Mouse (Mus musculus) cortical plate, adult 2 months (tissue): Measurements from ENCODE around the gene Padi4. TPM values are rescaled to one million over a fixed set of nuclear protein-coding genes. Genes with fewer than 3 reads are reported as not detected.

Experiments used
- H3K27ac ChIP-seq: fragments of 200-500 bp; 2 replicates; pipeline ENCODE4 v1.5.1; 2012; ENCODE audit warnings: low read length, control low read depth, inconsistent platforms; ENCODE audit not compliant: insufficient read depth
- H3K4me1 ChIP-seq: fragments of 200-500 bp; 2 replicates; pipeline ENCODE4 v1.6.1; 2011; ENCODE audit warnings: low read length; ENCODE audit not compliant: control insufficient read depth, insufficient read depth
- H3K4me3 ChIP-seq: fragments of 200-500 bp; 2 replicates; pipeline ENCODE4 v1.5.1; 2011; ENCODE audit warnings: mild to moderate bottlenecking, low read length, control low read depth; ENCODE audit not compliant: insufficient read depth
- CTCF ChIP-seq: fragments of 200-500 bp; IDR thresholded peaks from 2 replicates; pipeline ENCODE4 v1.5.1; 2011; ENCODE audit warnings: mild to moderate bottlenecking, control low read depth, low read length; ENCODE audit not compliant: insufficient read depth; ENCODE audit errors: extremely low read depth
- POLR2A ChIP-seq: fragments of 200-500 bp; IDR thresholded peaks from 2 replicates; pipeline ENCODE4 v1.6.1; 2011; ENCODE audit warnings: mild to moderate bottlenecking, low read length, control low read depth; ENCODE audit not compliant: insufficient read depth; ENCODE audit errors: extremely low read depth
- polyA plus RNA-seq: library from polyadenylated mRNA; depleted of rRNA; stranded (reverse); fragments of >200 nt; gene quantifications from 2 replicates; pipeline ENCODE4 v1.2.3, GENCODE M21; 2012

The Padi4 gene
- polyA plus RNA-seq, 1 experiment: 0.31 TPM

DNA sequence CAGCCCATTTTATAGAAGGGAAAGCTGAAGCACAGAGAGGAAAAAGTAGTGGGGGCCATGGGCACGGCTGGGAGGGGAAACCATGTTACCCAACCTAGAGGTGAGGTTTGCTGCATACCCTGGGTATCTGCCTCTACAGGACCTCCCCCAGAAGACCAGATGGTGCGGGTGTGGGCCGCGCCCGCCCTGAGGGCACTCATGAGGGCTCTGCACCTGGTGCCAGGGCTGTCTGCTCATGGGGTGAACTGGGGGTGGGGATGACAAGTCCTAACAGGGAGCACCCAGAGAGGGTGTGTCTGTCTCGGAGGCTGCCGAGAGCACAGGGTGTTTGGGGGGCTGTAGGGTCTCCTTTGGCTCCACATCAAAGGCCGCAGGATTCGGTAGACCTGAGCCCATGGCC, 857 bp upstream of the Padi4 start:
- Histone ChIP-seq H3K4me3 (no peak overlapping the region), H3K27ac (no peak overlapping the region), H3K4me1 (no peaks in the 10 kb centered on the region)
- TF ChIP-seq CTCF: no peak
- TF ChIP-seq POLR2A: no peak

DNA sequence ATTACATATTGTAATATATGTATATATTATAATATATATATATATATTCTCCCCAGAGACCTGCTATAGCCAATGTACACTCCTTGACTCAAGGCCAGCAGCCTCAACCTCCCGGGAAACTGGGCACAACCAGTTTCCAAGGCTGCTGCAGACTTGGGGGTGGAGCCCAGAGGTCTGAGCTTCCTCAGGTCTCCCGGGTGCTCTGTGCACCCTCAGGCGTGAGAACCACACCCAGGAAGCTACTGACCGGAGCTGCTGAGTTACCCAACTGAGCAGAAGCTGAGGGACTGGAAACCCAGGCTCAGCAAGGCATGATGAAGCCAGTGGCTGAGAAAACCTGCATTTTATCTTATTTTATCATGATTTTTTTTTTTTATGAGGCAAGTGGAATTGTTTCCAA, 2.9 kb downstream of the Padi4 start:
- H3K4me1 ChIP-seq: no peaks in the 10 kb centered on the region
- no peak overlapping the region for H3K4me3 ChIP-seq
- no peak overlapping the region for H3K27ac ChIP-seq
- no peak for TF ChIP-seq CTCF
- no peak for TF ChIP-seq POLR2A

DNA sequence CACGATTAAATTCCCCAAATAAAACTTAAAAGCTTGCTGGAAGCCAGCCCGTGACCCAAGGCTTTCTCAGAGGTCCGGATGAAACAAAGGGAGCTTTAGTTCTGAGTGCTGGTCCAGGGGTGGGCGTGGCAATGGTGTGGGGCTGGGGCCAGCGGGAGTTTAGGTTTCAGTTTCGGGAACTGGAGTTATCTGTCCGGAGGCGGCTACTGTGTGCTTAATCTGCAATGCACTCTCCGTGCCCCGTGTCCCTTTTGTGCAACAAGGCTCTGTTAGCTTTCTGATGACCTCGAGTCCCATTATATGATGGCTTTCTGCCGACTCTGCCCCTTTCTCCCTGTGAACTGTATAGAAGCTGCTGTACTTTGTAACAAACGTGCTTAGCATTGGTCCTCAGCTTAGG, 3.6 kb downstream of the Padi4 start:
- TF ChIP-seq POLR2A: no peak
- no peak for TF ChIP-seq CTCF
- Histone ChIP-seq H3K27ac (no peak overlapping the region), H3K4me3 (no peak overlapping the region; the same call in 1 of the 2 replicates), H3K4me1 (no peaks in the 10 kb centered on the region)

DNA sequence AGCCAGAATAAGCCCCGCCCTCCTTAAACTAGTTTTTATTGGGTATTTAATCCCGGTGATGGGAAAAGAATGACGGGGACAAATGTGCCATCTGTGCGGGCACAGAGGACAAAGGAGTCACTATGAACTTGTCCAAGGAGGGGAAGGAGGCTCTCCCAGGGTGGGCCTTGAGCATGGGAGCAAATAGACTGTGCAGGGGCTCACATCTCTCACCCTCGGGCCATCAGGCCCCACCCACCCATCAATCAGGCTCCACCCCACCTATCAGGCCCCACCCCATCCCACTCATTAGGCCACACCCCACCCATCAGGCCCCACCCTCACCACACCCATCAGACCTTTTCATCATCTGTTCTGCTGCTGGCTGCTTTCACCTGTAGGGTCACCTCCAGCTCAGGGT, 5.1 kb downstream of the Padi4 start:
- no peak for TF ChIP-seq POLR2A
- no peak for TF ChIP-seq CTCF
- no peak overlapping the region for H3K4me3 ChIP-seq
- H3K27ac ChIP-seq: no peak overlapping the region
- H3K4me1 ChIP-seq: no peaks in the 10 kb centered on the region

DNA sequence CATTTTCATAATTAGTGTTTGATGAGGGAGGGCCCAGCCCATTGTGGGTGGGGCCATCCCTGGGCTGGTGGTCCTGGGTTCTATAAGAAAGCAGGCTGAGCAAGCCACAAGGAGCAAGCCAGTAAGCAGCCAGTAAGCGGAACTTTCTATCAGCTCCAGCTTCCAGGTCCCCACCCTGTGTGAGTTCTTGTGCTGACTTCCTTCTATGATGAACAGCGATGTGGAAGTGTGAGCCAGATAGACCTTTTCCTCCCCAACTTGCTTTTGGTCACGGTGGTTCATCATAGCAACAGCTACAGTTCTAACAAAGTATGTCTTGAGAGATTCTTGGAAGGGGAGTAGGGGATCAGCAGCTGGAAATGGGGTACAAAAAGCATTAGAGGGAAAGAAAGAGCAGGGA, 8.1 kb downstream of the Padi4 start:
- TF ChIP-seq CTCF: no peak

DNA sequence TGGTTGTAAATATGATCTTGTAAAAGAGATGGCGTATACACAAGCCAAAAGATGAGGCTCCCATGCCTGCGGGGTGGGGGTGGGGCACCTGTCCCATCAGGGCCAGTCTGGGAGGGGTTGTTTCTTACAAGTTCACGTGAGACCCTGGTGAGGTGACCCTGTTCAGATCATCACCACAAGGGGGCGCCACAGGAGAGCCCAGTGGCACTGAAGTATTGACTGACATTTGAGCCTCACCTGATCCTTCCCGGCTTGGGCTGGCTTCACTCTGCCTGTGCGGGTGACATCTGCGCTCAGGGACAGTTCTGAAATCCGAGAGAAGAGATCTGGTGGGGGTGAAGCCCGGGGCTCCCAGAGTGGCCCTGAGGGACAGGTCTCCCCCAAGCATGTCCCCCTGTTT, 10.9 kb downstream of the Padi4 start:
- Histone ChIP-seq H3K4me1 (no peaks in the 10 kb centered on the region), H3K4me3 (no peak overlapping the region), H3K27ac (no peak overlapping the region)
- TF ChIP-seq POLR2A (no peak), CTCF (peak; percentile 39; the same call in 1 of the 2 replicates)

More for the DNA sequence above, 8.1 kb downstream of the Padi4 start:
- Histone ChIP-seq H3K27ac (no peak overlapping the region), H3K4me1 (no peaks in the 10 kb centered on the region), H3K4me3 (no peak overlapping the region)

DNA sequence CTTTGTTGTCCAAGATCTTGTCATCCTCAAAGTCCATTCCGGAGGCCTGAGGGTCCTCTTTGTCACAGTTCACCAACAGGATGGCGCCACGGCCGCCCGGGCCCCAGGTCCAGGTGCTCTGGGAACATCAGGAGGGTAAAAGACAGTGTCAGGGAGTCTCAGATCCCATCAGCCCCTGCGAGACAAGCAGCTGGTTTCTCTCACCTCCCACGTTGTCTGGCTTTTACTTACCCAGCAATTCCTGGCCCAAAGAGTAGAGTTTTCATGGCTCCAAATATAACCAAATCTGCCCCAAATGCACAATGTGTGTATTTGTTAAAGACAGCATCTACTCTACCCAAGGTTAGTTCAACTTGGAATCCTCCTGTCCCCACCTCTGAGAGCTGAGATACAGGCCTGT, 12.4 kb downstream of the Padi4 start:
- Histone ChIP-seq H3K27ac (no peak overlapping the region), H3K4me3 (no peak overlapping the region), H3K4me1 (no peaks in the 10 kb centered on the region)
- TF ChIP-seq CTCF: no peak

DNA sequence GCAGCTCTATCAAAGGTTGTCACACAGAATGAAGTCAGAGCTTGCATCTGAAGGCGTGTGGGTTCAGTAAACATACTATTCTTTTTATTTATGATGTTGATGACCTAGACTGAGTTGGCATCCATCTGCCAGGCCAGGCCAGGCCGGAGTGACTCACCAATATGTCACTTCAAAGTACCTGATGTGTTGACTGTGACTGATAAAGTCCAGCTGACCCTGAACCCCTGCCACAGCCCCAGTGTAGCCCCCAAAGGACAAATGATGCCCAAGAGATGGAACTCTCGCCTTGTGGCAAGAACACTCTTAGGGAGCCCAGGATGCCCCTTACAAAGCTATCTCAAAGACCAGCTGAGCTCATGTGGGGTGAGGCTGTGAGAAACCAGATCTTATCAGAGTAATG, 18.2 kb downstream of the Padi4 start:
- no peak for TF ChIP-seq CTCF
- TF ChIP-seq POLR2A: no peak
- H3K27ac ChIP-seq: no peak overlapping the region
- H3K4me3 ChIP-seq: no peak overlapping the region
- H3K4me1 ChIP-seq: no peaks in the 10 kb centered on the region

DNA sequence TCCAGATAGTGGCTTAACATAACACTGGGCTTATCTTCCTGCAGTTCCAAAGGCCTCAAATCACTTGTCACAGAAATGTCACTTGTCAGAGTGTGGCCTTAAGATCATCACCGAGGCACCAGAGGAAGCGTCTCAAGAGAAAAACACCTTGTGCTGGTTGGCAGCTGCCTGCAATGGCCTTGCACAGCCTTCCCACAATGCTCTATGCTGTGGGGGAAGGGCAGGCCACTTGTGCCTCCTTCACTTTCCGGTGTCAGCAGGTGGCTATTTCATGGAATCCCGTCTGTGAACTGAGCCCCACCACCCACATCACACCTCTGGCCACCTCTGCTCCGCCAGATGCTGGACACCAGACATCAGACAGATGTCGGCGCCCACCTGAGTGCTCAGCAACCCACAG, 20.7 kb downstream of the Padi4 start:
- Histone ChIP-seq H3K27ac (no peak overlapping the region), H3K4me3 (no peak overlapping the region), H3K4me1 (no peaks in the 10 kb centered on the region)
- TF ChIP-seq CTCF: no peak
- no peak for TF ChIP-seq POLR2A

DNA sequence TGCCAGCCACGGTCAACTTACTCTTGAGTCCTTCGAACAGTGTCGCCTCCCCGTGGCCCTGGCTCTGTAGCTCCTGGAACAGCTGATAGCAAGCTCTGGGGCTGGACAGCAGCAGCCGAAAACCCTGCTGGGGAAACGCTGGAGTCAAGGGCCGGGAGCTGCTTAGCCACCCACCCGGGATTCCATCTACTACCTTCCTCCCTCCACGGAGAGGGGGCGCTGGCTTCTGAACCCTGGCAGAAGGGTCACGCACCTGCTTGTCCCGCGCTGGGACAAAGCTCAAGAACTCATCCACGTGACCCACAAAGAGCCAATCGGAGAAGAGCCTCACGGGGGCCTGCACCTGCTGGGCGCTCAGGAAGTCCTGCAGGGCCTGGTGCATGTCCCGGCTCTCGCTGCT, 23.7 kb downstream of the Padi4 start:
- Histone ChIP-seq H3K4me1 (no peaks in the 10 kb centered on the region), H3K4me3 (no peak overlapping the region), H3K27ac (no peak overlapping the region)
- TF ChIP-seq CTCF: no peak
- TF ChIP-seq POLR2A: no peak

DNA sequence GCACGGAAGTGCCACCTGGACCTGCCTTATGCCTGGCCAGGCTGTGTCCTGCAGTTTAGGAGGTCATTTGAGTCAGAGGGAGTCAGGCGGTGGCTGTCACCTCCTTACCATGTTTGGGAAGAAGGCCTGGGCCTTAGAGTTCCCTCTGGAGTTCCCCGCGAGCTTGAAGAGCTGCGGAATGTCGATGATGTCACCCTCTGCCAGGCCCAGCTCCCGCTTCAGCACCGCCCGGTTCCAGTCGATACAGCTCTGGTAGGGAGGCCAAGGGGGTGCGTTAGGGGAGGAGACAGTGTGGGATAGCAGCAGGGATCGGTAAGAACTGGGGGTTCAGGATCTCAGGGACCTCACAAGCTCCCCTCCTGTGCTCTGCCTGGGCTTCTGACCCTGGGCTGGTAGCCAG, 26.1 kb downstream of the Padi4 start:
- TF ChIP-seq POLR2A (no peak), CTCF (no peak)
- no peak overlapping the region for H3K27ac ChIP-seq
- H3K4me1 ChIP-seq: no peaks in the 10 kb centered on the region
- no peak overlapping the region for H3K4me3 ChIP-seq
